Mouse (Mus musculus): ENCODE data around the gene Lsm6.

DNA sequence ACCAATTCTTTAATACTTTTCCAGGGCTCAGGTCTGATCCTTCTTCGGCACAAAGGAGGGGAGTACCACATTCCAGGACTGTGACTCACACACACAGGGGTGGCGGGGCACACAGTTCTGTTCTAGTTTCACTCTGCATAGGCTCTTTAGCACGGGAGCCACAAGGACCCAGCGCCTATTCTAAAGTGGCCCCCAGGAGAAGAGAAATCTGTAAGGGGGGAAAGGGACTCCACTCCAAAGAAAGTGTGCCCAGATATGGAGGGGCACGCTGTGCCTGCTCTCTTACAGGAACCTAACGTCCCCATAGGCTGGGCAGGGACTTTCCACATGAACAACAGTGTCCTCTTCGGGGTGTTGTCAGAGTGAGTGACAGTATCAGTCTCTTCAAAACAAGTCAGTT lies 49.7 kb downstream of the Lsm6 start:
- TF ChIP-seq CTCF (IDR thresholded peaks at IDR 0.05; ENCODE audit: extremely low read depth, insufficient read depth, low read length): no peak
- TF ChIP-seq POLR2A (IDR thresholded peaks at IDR 0.05; ENCODE audit: extremely low read depth, insufficient read depth, low read length): no peak

Measured in cortical plate, adult 2 months (tissue).